12 mouse cellular contexts compared by ENCODE assay signal in the genomic region with DNA sequence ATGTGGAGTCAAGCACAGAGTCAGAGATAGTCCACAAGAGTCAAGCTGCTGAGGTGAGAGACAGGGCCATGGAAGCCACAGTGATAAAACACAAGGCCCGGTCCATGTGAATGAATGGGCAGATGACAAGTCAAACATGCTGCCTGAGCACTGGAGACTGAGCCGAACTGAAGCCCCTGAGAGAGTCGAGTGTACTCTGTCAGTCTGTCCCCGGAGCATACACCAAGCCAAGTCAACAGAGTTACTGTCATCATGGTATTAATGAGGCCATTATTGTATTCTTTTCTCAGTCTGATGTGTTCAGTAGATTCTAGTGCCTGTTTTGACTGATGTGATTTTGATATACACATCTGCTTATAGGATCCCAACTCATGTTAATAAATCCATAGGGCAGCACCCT.
"Had no signal": no experiment of that assay in that cellular context is flagged by ENCODE, and none has a peak within 500 bp of the region (broad histone marks: within the 10 kb centered on the region; RNA-seq: fewer than 3 reads in every experiment).

No protein-coding gene starts in this region.

- H3K9ac ChIP-seq: limb, embryonic 13.5 days; liver, embryonic 14.5 days had no signal

- H3K27ac ChIP-seq: kidney, postnatal 0 days; layer of hippocampus, adult 2 months; limb, embryonic 13.5 days; liver, embryonic 14.5 days had no signal

- DNase-seq: kidney, adult 9 months; kidney, postnatal 4 days; left cerebral cortex, postnatal 4 days; lung, adult 18-20 months; right cerebral cortex, adult 18-20 months; right cerebral cortex, postnatal 25 days; thymus, postnatal 36 days had no signal

- H3K4me2 ChIP-seq: limb, embryonic 13.5 days had no signal

- H3K36me3 ChIP-seq: limb, embryonic 13.5 days had no signal

- H3K4me1 ChIP-seq: limb, embryonic 13.5 days had no signal

- H3K27me3 ChIP-seq: limb, embryonic 13.5 days had no signal

- H3K4me3 ChIP-seq: layer of hippocampus, adult 2 months; limb, embryonic 13.5 days; myocyte had no signal

- H3K9me3 ChIP-seq: limb, embryonic 13.5 days had no signal
